ENCODE assay signal across 7 mouse cellular contexts in the genomic region with DNA sequence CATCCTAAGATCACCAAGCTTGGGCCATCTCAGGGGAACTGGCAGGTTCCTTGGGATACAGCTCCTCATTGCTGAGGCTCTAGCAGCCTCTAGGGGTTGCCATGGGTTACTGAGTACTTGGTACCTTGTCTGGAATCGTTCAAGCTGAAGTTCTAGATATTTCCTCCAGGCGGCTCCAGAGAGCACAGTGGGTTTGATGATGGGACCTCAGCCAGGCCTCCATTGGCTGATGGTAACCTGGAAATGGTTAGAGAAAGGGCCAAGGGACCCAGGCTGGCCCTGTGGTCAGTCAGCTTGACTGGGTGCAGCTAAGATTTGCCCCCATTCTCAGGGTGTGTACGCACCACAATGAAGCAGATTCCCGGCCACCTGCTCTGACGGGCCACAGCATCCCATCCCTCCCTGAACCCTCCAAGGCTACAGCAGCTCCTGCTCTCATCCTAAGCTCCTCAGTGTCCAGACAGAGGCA.
DNase-seq lines count a peak whose midpoint lies in the region; ATAC-seq and TF ChIP-seq lines count a peak whose summit lies in the region.

No protein-coding gene starts in this region.

- H3K27me3 ChIP-seq in hindbrain, postnatal 0 days (ENCODE audit: insufficient read depth, low read length) = no peaks in the 10 kb centered on the region

- 55% methylated on average over 5 of the region's 5 CpGs for WGBS in hindbrain, postnatal 0 days

- no peaks in the 10 kb centered on the region for H3K9me3 ChIP-seq in hindbrain, postnatal 0 days (ENCODE audit: low read length)

- H3K27ac ChIP-seq in gastrocnemius, adult 2 months = no peak overlapping the region; the same call in 1 of the 2 replicates
- no peak overlapping the region for H3K27ac ChIP-seq in hindbrain, postnatal 0 days

- H3K36me3 ChIP-seq in hindbrain, postnatal 0 days (ENCODE audit: insufficient read depth, low read length) = no peaks in the 10 kb centered on the region

- H3K9ac ChIP-seq in hindbrain, postnatal 0 days (replicated peaks; ENCODE audit: low read length) = no peak overlapping the region

- intact Hi-C loops in gastrocnemius, adult 2 months (cut with DNase I) = loop anchor here (1.0 to 2.0 kb wide), 2 partner anchors 95 to 200 kb away; no protein-coding TSS in a partner anchor

- ATAC-seq in activated CD4-positive, CD25-positive, alpha-beta regulatory T cell, adult 4 months = peak; percentile 52
- peak; percentile 83 for ATAC-seq in hindbrain, postnatal 0 days

- DNase-seq in cerebellum, postnatal 4 days (ENCODE audit: low spot score in 2 of 2) = peak; percentile 47 to 84
- peak; percentile 75 for DNase-seq in gastrocnemius, adult 2 months
- peak; percentile 86 for DNase-seq in hindbrain, postnatal 0 days (ENCODE audit: low spot score)
- DNase-seq in left cerebral cortex, adult 11 months (ENCODE audit: low spot score) = peak; percentile 73
- DNase-seq in lung, postnatal 36 days = peak; percentile 92
- DNase-seq in right cerebral cortex, adult 2 months (ENCODE audit: low spot score in 2 of 2) = peak; percentile 87 to 89

- peak; percentile 99; the same call in 1 of the 2 replicates for TF ChIP-seq CTCF in gastrocnemius, adult 2 months (IDR thresholded peaks at IDR 0.05)
- peak; percentile 93 for TF ChIP-seq CTCF in hindbrain, postnatal 0 days (IDR thresholded peaks at IDR 0.05; ENCODE audit: low read depth)

- H3K4me1 ChIP-seq in hindbrain, postnatal 0 days (ENCODE audit: insufficient read depth, low read length) = peaks cover 12% of the 10 kb centered on the region; the same call in 1 of the 2 replicates

- H3K4me3 ChIP-seq in gastrocnemius, adult 2 months = no peak overlapping the region
- no peak overlapping the region for H3K4me3 ChIP-seq in hindbrain, postnatal 0 days (ENCODE audit: low read length)

- H3K4me2 ChIP-seq in hindbrain, postnatal 0 days (ENCODE audit: low read depth, low read length) = no peak overlapping the region
